Mouse (Mus musculus) spleen, postnatal 10 days (tissue): ENCODE data around the gene Lmnb2.

ENCODE experiments used
- DNase-seq, 2 experiments: peaks; one replicate each; pipeline ENCODE4 v3.0.0; 2021 to 2022; ENCODE audit warnings: low spot score in 2 of 2

The Lmnb2 gene

GRCm38 (mm10) chr10:80930361-80931152 lies 12.5 kb upstream of the Lmnb2 start:
- DNase-seq, result peak; percentile 37 to 56

GRCm38 (mm10) chr10:80929299-80930226 lies 11.5 kb upstream of the Lmnb2 start, which contains the start of gene Gadd45b:
Gene Gadd45b, plus strand, starts transcription at chr10:80930073.
- peak; percentile 91 to 97 for DNase-seq

GRCm38 (mm10) chr10:80928586-80929298 lies 10.7 kb upstream of the Lmnb2 start:
- DNase-seq, result peak; percentile 68 to 88

GRCm38 (mm10) chr10:80925472-80925871 lies 7.4 kb upstream of the Lmnb2 start:
- DNase-seq, result no peak

GRCm38 (mm10) chr10:80921923-80922322 lies 3.9 kb upstream of the Lmnb2 start:
- no peak for DNase-seq

GRCm38 (mm10) chr10:80917336-80917778 lies 688 bp downstream of the Lmnb2 start:
- peak in 1 of 2 experiments; percentile 42 for DNase-seq

- DNase-seq, result no peak
Measured at GRCm38 (mm10) chr10:80915736-80916135, 2.3 kb downstream of the Lmnb2 start.

- no peak for DNase-seq
Measured at GRCm38 (mm10) chr10:80915260-80915659, 2.8 kb downstream of the Lmnb2 start.

- no peak for DNase-seq
Measured at GRCm38 (mm10) chr10:80914253-80914656, 3.8 kb downstream of the Lmnb2 start.

GRCm38 (mm10) chr10:80913364-80914011 lies 4.6 kb downstream of the Lmnb2 start:
- no peak for DNase-seq

GRCm38 (mm10) chr10:80911891-80912290 lies 6.2 kb downstream of the Lmnb2 start:
- DNase-seq, result no peak

GRCm38 (mm10) chr10:80911354-80911753 lies 6.7 kb downstream of the Lmnb2 start:
- DNase-seq, result no peak

- DNase-seq, result no peak
Measured at GRCm38 (mm10) chr10:80909375-80910162, 8.5 kb downstream of the Lmnb2 start.

- DNase-seq, result peak in 1 of 2 experiments; percentile 15
Measured at GRCm38 (mm10) chr10:80904709-80905108, 13.3 kb downstream of the Lmnb2 start.

- DNase-seq, result peak in 1 of 2 experiments; percentile 16
Measured at GRCm38 (mm10) chr10:80904004-80904693, 13.9 kb downstream of the Lmnb2 start.

- DNase-seq, result peak in 1 of 2 experiments; percentile 13
Measured at GRCm38 (mm10) chr10:80903282-80903681, 14.8 kb downstream of the Lmnb2 start.

GRCm38 (mm10) chr10:80902273-80902940 lies 15.6 kb downstream of the Lmnb2 start:
- DNase-seq, result peak in 1 of 2 experiments; percentile 10

- DNase-seq, result peak in 1 of 2 experiments; percentile 15
Measured at GRCm38 (mm10) chr10:80901409-80902272, 16.4 kb downstream of the Lmnb2 start.
